Mouse (Mus musculus) kidney, postnatal 0 days (tissue): ENCODE data around the gene Tbxas1. TPM values are rescaled to one million over a fixed set of nuclear protein-coding genes. Genes with fewer than 3 reads are reported as not detected.

ENCODE experiments used
- ATAC-seq: fragments of 200-750 bp; cut with Nextera tagmentation; replicated peaks from 2 replicates; pipeline ENCODE4 v1.8.0; 2017; ENCODE audit warnings: low read depth, moderate number of reproducible peaks, moderate TSS enrichment, moderate library complexity; ENCODE audit not compliant: low FRiP score
- DNase-seq: peaks from one replicate; pipeline ENCODE4 v3.0.0-alpha.2; 2016; ENCODE audit warnings: low spot score
- H3K27ac ChIP-seq: fragments of 300-500 bp; sonication (generic); 2 replicates; pipeline ENCODE4 v1.5.1; 2014; ENCODE audit warnings: mild to moderate bottlenecking
- H3K27me3 ChIP-seq: fragments of 300-500 bp; sonication (generic); 2 replicates; pipeline ENCODE4 v1.6.1; 2014; ENCODE audit warnings: low read length, mixed read lengths; ENCODE audit not compliant: insufficient read depth
- H3K36me3 ChIP-seq: fragments of 300-500 bp; sonication (generic); 2 replicates; pipeline ENCODE4 v1.6.1; 2014; ENCODE audit warnings: low read length, mixed read lengths; ENCODE audit not compliant: insufficient read depth
- H3K4me1 ChIP-seq: fragments of 300-500 bp; sonication (generic); replicated peaks from 2 replicates; pipeline ENCODE4 v1.6.1; 2014; ENCODE audit warnings: antibody characterized with exemption, low read length, mixed read lengths; ENCODE audit not compliant: insufficient read depth
- H3K4me2 ChIP-seq: fragments of 300-500 bp; sonication (generic); 2 replicates; pipeline ENCODE4 v1.6.1; 2014; ENCODE audit warnings: mild to moderate bottlenecking, low read length, moderate library complexity, mixed read lengths
- H3K4me3 ChIP-seq: fragments of 300-500 bp; sonication (generic); replicated peaks from 2 replicates; pipeline ENCODE4 v1.5.1; 2014; ENCODE audit warnings: low read depth, low read length
- H3K9ac ChIP-seq: fragments of 300-500 bp; sonication (generic); 2 replicates; pipeline ENCODE4 v1.6.1; 2014; ENCODE audit warnings: low read depth, low read length
- H3K9me3 ChIP-seq: fragments of 300-500 bp; sonication (generic); replicated peaks from 2 replicates; pipeline ENCODE4 v1.6.1; 2016; ENCODE audit warnings: low read length, inconsistent platforms, mixed read lengths
- CTCF ChIP-seq: IDR thresholded peaks from 2 replicates; pipeline ENCODE4 v1.5.1; 2016; ENCODE audit warnings: antibody characterized with exemption, low read depth, mild to moderate bottlenecking, moderate library complexity
- WGBS: fragments of 180-500 bp; shearing (Covaris S2); extraction: QIAGEN DNeasy Blood & Tissue Kit; methylation state at CpG from one replicate; pipeline ENCODE4 v1.1.7; 2014; 5-methylcytosine and 5-hydroxymethylcytosine counted together
- polyA plus RNA-seq: library from polyadenylated mRNA; unstranded; fragments of >200 nt; fragmentation: Nextera tagmentation; extraction: Ambion mirVana; gene quantifications from 2 replicates; pipeline ENCODE4 v1.2.1, GENCODE M21; 2015

Tbxas1 gene
- polyA plus RNA-seq, 1 experiment from 2014 or later, result 10.5 TPM

GRCm38 (mm10) chr6:39117584-39118455, 242.6 kb downstream of the Tbxas1 start, which contains the start of gene Parp12:
Gene Parp12 (minus strand): TSS chr6:39118349.
- H3K27me3 ChIP-seq, result no peaks in the 10 kb centered on the region
- ATAC-seq, result peak; percentile 72
- H3K9ac ChIP-seq, result peak within 1 kb of the TSS; percentile 95
- H3K36me3 ChIP-seq, result no peaks in the 10 kb centered on the region
- peak within 1 kb of the TSS; percentile 56 for H3K4me2 ChIP-seq
- no peak for TF ChIP-seq CTCF
- H3K4me1 ChIP-seq, result 0 out of 2 replicates have a peak, but pooled peaks cover 6% of the 10 kb centered on the region
- peak within 1 kb of the TSS; percentile 87 for H3K4me3 ChIP-seq
- whole genome bisulfite sequencing, result 1% methylated on average over 88 of the region's 101 CpGs
- no peaks in the 10 kb centered on the region for H3K9me3 ChIP-seq
- peak within 1 kb of the TSS; percentile 84 for H3K27ac ChIP-seq
- DNase-seq, result peak; percentile 85

GRCm38 (mm10) chr6:39118456-39118881, 243.3 kb downstream of the Tbxas1 start:
- peak overlapping the region; percentile 84 for H3K27ac ChIP-seq
- ATAC-seq (peak; percentile 58), DNase-seq (peak; percentile 50)
- H3K27me3 ChIP-seq, result no peaks in the 10 kb centered on the region
- peak overlapping the region; percentile 95 for H3K9ac ChIP-seq
- no peaks in the 10 kb centered on the region for H3K9me3 ChIP-seq
- no peak for TF ChIP-seq CTCF
- 8% methylated on average over 49 of the region's 49 CpGs for WGBS
- peak overlapping the region; percentile 56 for H3K4me2 ChIP-seq
- peak overlapping the region; percentile 87 for H3K4me3 ChIP-seq
- H3K4me1 ChIP-seq, result 0 out of 2 replicates have a peak, but pooled peaks cover 6% of the 10 kb centered on the region
- H3K36me3 ChIP-seq, result no peaks in the 10 kb centered on the region

- Histone ChIP-seq H3K9me3 (no peaks in the 10 kb centered on the region), H3K4me1 (0 out of 2 replicates have a peak, but pooled peaks cover 6% of the 10 kb centered on the region), H3K9ac (no peak overlapping the region), H3K4me2 (no peak overlapping the region), H3K27me3 (no peaks in the 10 kb centered on the region), H3K27ac (no peak overlapping the region), H3K4me3 (no peak overlapping the region), H3K36me3 (no peaks in the 10 kb centered on the region)
- WGBS, result 53% methylated on average over 3 of the region's 3 CpGs
- TF ChIP-seq CTCF, result no peak
- DNase-seq (no peak), ATAC-seq (no peak)
Observed at GRCm38 (mm10) chr6:39120685-39121084, 245.5 kb downstream of the Tbxas1 start.

GRCm38 (mm10) chr6:39124719-39125118, 249.5 kb downstream of the Tbxas1 start:
- H3K4me1 ChIP-seq, result no peaks in the 10 kb centered on the region
- no peak for ATAC-seq

GRCm38 (mm10) chr6:39131480-39131879, 256.3 kb downstream of the Tbxas1 start:
- H3K9me3 ChIP-seq, result no peaks in the 10 kb centered on the region
- ATAC-seq (no peak), DNase-seq (no peak)
- no peaks in the 10 kb centered on the region for H3K4me1 ChIP-seq
- no peak overlapping the region for H3K4me2 ChIP-seq
- WGBS, result 31% methylated on average over 4 of the region's 4 CpGs
- H3K36me3 ChIP-seq, result peaks cover 12% of the 10 kb centered on the region; the same call in 1 of the 2 replicates
- H3K4me3 ChIP-seq, result no peak overlapping the region
- H3K27ac ChIP-seq, result no peak overlapping the region
- no peaks in the 10 kb centered on the region for H3K27me3 ChIP-seq
- no peak for TF ChIP-seq CTCF
- no peak overlapping the region for H3K9ac ChIP-seq

More at GRCm38 (mm10) chr6:39124719-39125118, 249.5 kb downstream of the Tbxas1 start:
- Histone ChIP-seq H3K4me3 (no peak overlapping the region), H3K9ac (no peak overlapping the region), H3K9me3 (no peaks in the 10 kb centered on the region), H3K4me2 (no peak overlapping the region), H3K27me3 (no peaks in the 10 kb centered on the region), H3K36me3 (no peaks in the 10 kb centered on the region), H3K27ac (no peak overlapping the region)
- TF ChIP-seq CTCF, result no peak
- DNase-seq, result no peak

- 72% methylated on average over 5 of the region's 5 CpGs for WGBS
- H3K27me3 ChIP-seq, result no peaks in the 10 kb centered on the region
- H3K27ac ChIP-seq, result no peak overlapping the region
- DNase-seq (no peak), ATAC-seq (no peak)
- H3K4me2 ChIP-seq, result no peak overlapping the region
- no peaks in the 10 kb centered on the region for H3K4me1 ChIP-seq
- TF ChIP-seq CTCF, result no peak
- H3K36me3 ChIP-seq, result peaks cover 15% of the 10 kb centered on the region; the same call in 1 of the 2 replicates
- no peak overlapping the region for H3K4me3 ChIP-seq
- no peaks in the 10 kb centered on the region for H3K9me3 ChIP-seq
- H3K9ac ChIP-seq, result no peak overlapping the region
Observed at GRCm38 (mm10) chr6:39132556-39132955, 257.4 kb downstream of the Tbxas1 start.

Other genes with a start within 250 kb of the Tbxas1 start
- gene Klrg2, start 238.2 kb upstream of the Tbxas1 start, polyA plus RNA-seq, result 0.82 and 1.4 TPM in 2 replicates
- 0.68 and 1.6 TPM in 2 replicates for gene Clec2l, start 212.3 kb upstream of the Tbxas1 start, polyA plus RNA-seq
- gene Hipk2, start 761 bp downstream of the Tbxas1 start, polyA plus RNA-seq, result 20.4 and 23.1 TPM in 2 replicates
- gene Parp12, start 242.9 kb downstream of the Tbxas1 start, polyA plus RNA-seq, result 11.9 and 13.5 TPM in 2 replicates